Mouse (Mus musculus): ENCODE results near the gene Insig1. TPM values are rescaled to one million over a fixed set of nuclear protein-coding genes. Genes with fewer than 3 reads are reported as not detected.

The Insig1 gene
- polyA plus RNA-seq, 2 experiments, result 48.7 to 61.6 TPM

- H3K9ac ChIP-seq (ENCODE audit: low read depth, low read length, severe bottlenecking), result no peak overlapping the region
- no peak for DNase-seq (ENCODE audit: low spot score)
- WGBS, result 71% methylated on average over 6 of the region's 6 CpGs
Observed at GRCm38 (mm10) chr5:28094846-28095245, 23.7 kb downstream of the Insig1 start.

GRCm38 (mm10) chr5:28095671-28096070 lies 24.5 kb downstream of the Insig1 start:
- H3K4me3 ChIP-seq (replicated peaks; ENCODE audit: low read length), result no peak overlapping the region
- TF ChIP-seq POLR2A (IDR thresholded peaks at IDR 0.05; ENCODE audit: borderline replicate concordance, extremely low read depth, insufficient read depth, insufficient read length), result no peak
- no peaks in the 10 kb centered on the region for H3K9me3 ChIP-seq (ENCODE audit: control insufficient read depth, low read length)
- H3K27ac ChIP-seq (replicated peaks; ENCODE audit: low read depth, low read length), result no peak overlapping the region
- no peak for ATAC-seq (ENCODE audit: low FRiP score, low read depth)
- 84% methylated on average over 2 of the region's 2 CpGs for WGBS
- no peak overlapping the region for H3K4me2 ChIP-seq (replicated peaks; ENCODE audit: low read depth, low read length, severe bottlenecking)
- no peak for DNase-seq (ENCODE audit: low spot score)
- no peaks in the 10 kb centered on the region for H3K4me1 ChIP-seq (ENCODE audit: control insufficient read depth, insufficient read depth, low read length)
- H3K36me3 ChIP-seq (ENCODE audit: control insufficient read depth, insufficient read depth, low read length), result no peaks in the 10 kb centered on the region
- no peaks in the 10 kb centered on the region for H3K27me3 ChIP-seq (ENCODE audit: control insufficient read depth, insufficient read depth, low read length)
- no peak overlapping the region for H3K9ac ChIP-seq (ENCODE audit: low read depth, low read length, severe bottlenecking)

More at GRCm38 (mm10) chr5:28094846-28095245, 23.7 kb downstream of the Insig1 start:
- Histone ChIP-seq H3K36me3 (ENCODE audit: control insufficient read depth, insufficient read depth, low read length) (no peaks in the 10 kb centered on the region), H3K4me1 (ENCODE audit: control insufficient read depth, insufficient read depth, low read length) (no peaks in the 10 kb centered on the region), H3K27ac (replicated peaks; ENCODE audit: low read depth, low read length) (no peak overlapping the region), H3K4me3 (replicated peaks; ENCODE audit: low read length) (no peak overlapping the region), H3K4me2 (replicated peaks; ENCODE audit: low read depth, low read length, severe bottlenecking) (no peak overlapping the region), H3K9me3 (ENCODE audit: control insufficient read depth, low read length) (no peaks in the 10 kb centered on the region), H3K27me3 (ENCODE audit: control insufficient read depth, insufficient read depth, low read length) (no peaks in the 10 kb centered on the region)
- no peak for TF ChIP-seq POLR2A (IDR thresholded peaks at IDR 0.05; ENCODE audit: borderline replicate concordance, extremely low read depth, insufficient read depth, insufficient read length)
- ATAC-seq (ENCODE audit: low FRiP score, low read depth), result no peak

- Histone ChIP-seq H3K27ac (replicated peaks; ENCODE audit: low read depth, low read length) (no peak overlapping the region), H3K36me3 (ENCODE audit: control insufficient read depth, insufficient read depth, low read length) (no peaks in the 10 kb centered on the region), H3K4me1 (ENCODE audit: control insufficient read depth, insufficient read depth, low read length) (no peaks in the 10 kb centered on the region), H3K9ac (ENCODE audit: low read depth, low read length, severe bottlenecking) (no peak overlapping the region), H3K27me3 (ENCODE audit: control insufficient read depth, insufficient read depth, low read length) (no peaks in the 10 kb centered on the region), H3K4me3 (replicated peaks; ENCODE audit: low read length) (no peak overlapping the region), H3K9me3 (ENCODE audit: control insufficient read depth, low read length) (no peaks in the 10 kb centered on the region), H3K4me2 (replicated peaks; ENCODE audit: low read depth, low read length, severe bottlenecking) (no peak overlapping the region)
- 75% methylated on average over 4 of the region's 4 CpGs for WGBS
- ATAC-seq (ENCODE audit: low FRiP score, low read depth) (no peak), DNase-seq (ENCODE audit: low spot score) (no peak)
- TF ChIP-seq POLR2A (IDR thresholded peaks at IDR 0.05; ENCODE audit: borderline replicate concordance, extremely low read depth, insufficient read depth, insufficient read length), result no peak
Observed at GRCm38 (mm10) chr5:28106966-28107365, 35.8 kb downstream of the Insig1 start.

GRCm38 (mm10) chr5:28107974-28108373 lies 36.8 kb downstream of the Insig1 start:
- Histone ChIP-seq H3K4me1 (ENCODE audit: control insufficient read depth, insufficient read depth, low read length) (no peaks in the 10 kb centered on the region), H3K27me3 (ENCODE audit: control insufficient read depth, insufficient read depth, low read length) (no peaks in the 10 kb centered on the region), H3K27ac (replicated peaks; ENCODE audit: low read depth, low read length) (no peak overlapping the region), H3K9me3 (ENCODE audit: control insufficient read depth, low read length) (no peaks in the 10 kb centered on the region), H3K4me3 (replicated peaks; ENCODE audit: low read length) (no peak overlapping the region), H3K36me3 (ENCODE audit: control insufficient read depth, insufficient read depth, low read length) (no peaks in the 10 kb centered on the region), H3K4me2 (replicated peaks; ENCODE audit: low read depth, low read length, severe bottlenecking) (no peak overlapping the region), H3K9ac (ENCODE audit: low read depth, low read length, severe bottlenecking) (no peak overlapping the region)
- no peak for TF ChIP-seq POLR2A (IDR thresholded peaks at IDR 0.05; ENCODE audit: borderline replicate concordance, extremely low read depth, insufficient read depth, insufficient read length)
- no peak for ATAC-seq (ENCODE audit: low FRiP score, low read depth)
- 83% methylated on average over 6 of the region's 6 CpGs for WGBS
- no peak for DNase-seq (ENCODE audit: low spot score)

GRCm38 (mm10) chr5:28110881-28111280 lies 39.7 kb downstream of the Insig1 start:
- H3K9ac ChIP-seq (ENCODE audit: low read depth, low read length, severe bottlenecking), result no peak overlapping the region
- no peaks in the 10 kb centered on the region for H3K9me3 ChIP-seq (ENCODE audit: control insufficient read depth, low read length)
- H3K27ac ChIP-seq (replicated peaks; ENCODE audit: low read depth, low read length), result no peak overlapping the region
- H3K27me3 ChIP-seq (ENCODE audit: control insufficient read depth, insufficient read depth, low read length), result no peaks in the 10 kb centered on the region
- H3K4me2 ChIP-seq (replicated peaks; ENCODE audit: low read depth, low read length, severe bottlenecking), result no peak overlapping the region
- no peak for TF ChIP-seq POLR2A (IDR thresholded peaks at IDR 0.05; ENCODE audit: borderline replicate concordance, extremely low read depth, insufficient read depth, insufficient read length)
- H3K36me3 ChIP-seq (ENCODE audit: control insufficient read depth, insufficient read depth, low read length), result no peaks in the 10 kb centered on the region
- 28% methylated on average over 2 of the region's 2 CpGs for WGBS
- DNase-seq (ENCODE audit: low spot score) (no peak), ATAC-seq (ENCODE audit: low FRiP score, low read depth) (no peak)
- H3K4me3 ChIP-seq (replicated peaks; ENCODE audit: low read length), result no peak overlapping the region
- no peaks in the 10 kb centered on the region for H3K4me1 ChIP-seq (ENCODE audit: control insufficient read depth, insufficient read depth, low read length)

All from limb, embryonic 14.5 days (tissue).